Mouse (Mus musculus) cerebellum, postnatal 10 days (tissue): ENCODE data around the gene AC141477.1.

Source experiments
- DNase-seq, 2 experiments: peaks; one replicate each; pipeline ENCODE4 v3.0.0; 2021; ENCODE audit warnings: mixed read lengths in 2 of 2

AC141477.1 gene

DNA sequence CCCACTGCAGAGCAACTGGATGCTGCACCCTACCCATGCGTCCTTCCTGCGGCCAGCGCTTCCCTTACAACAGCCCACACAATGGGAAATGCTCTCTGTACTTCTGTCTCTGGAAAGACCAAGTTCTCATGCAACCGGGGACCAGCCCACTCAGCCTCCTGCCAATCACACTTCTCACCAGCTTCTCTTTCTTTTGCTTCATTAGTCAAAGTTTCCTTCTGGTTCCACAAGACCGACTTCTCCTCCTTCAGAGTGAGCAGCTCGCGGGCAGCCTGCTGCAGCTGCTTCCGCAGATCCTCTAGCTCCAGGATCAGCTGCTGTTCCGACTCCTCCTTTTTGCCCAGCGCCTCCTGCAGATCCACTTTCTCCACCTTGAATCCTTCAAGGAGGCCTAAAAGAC lies 31.7 kb downstream of the AC141477.1 start:
- DNase-seq = no peak

DNA sequence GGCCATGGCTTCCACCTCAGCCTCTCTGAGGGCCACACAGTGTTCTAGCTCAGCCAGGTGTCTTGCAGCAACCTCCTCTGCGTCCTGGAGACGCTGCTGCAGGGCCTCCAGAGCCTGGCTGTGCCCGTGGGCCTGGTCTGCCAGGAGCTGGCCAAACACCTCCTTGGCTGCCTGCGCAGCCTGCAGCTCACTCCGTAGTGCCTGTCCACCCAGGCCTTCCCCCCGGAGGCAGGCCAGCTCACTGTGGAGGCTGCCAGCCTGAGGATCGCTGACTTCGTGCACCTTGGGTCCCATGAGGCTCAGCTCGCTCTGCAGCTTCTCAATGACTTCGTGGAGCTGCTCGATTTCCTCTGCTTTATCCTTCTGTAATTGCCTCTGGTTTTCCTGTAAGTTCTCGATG lies 47.6 kb downstream of the AC141477.1 start:
- no peak for DNase-seq

DNA sequence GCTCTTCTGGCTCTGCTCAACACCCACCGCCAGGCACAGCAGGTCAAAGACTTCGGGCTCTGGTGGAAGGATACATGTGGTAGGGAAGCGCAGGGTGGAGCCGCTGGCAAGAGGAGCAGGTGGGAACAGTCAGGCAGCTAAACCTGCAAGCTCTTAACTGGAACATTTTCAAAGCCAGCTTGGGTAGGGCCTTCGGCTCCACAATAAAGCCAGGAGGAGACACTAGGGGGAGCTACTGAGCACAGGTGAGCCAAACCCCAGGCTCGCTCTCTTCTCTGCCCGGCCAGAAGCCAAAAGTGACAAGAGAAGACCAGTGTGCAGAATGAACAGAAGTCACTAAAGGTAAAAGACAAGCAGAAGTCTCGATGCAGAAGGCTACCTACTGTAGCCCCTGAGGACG lies 48.5 kb downstream of the AC141477.1 start:
- peak; percentile 39 to 61 for DNase-seq

DNA sequence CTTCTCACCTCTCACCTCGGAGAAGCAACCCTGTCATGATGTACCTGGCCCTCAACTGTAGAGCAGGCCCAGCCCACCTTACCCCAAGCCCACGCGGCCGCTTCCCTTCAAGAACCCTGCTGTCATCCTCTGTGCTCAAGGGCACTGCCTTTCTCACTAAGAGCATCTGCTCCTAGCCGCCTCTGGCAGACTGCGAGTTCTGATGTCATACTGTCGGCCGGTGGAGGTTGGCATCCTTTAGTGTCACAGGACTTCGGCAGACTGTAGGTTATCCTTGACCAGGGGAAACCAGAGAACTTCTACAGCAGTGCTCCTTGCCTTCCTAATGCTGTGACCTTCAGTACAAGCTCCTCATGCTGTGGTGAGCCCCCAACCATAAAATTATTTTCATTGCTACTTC lies 49.1 kb downstream of the AC141477.1 start:
- no peak for DNase-seq
